Mouse (Mus musculus): ENCODE results near the gene Prnd. TPM values are rescaled to one million over a fixed set of nuclear protein-coding genes. Genes with fewer than 3 reads are reported as not detected.

Gene Prnd
- 14.6 and 16.0 TPM in 2 replicates for polyA plus RNA-seq (2014; fragmentation: Nextera tagmentation; extraction: Ambion mirVana)

GRCm38 (mm10) chr2:131950598-131951095, at the start of gene Prnd:
TSS of gene Prnd (plus strand) at chr2:131950861.
- no peak within 1 kb of the TSS for H3K4me3 ChIP-seq (ENCODE audit: low read depth, low read length)

GRCm38 (mm10) chr2:131902423-131902822, 48.2 kb upstream of the Prnd start:
- Histone ChIP-seq H3K27me3 (ENCODE audit: control insufficient read depth, insufficient read depth, low read length) (no peaks in the 10 kb centered on the region), H3K4me1 (ENCODE audit: control insufficient read depth, insufficient read depth, low read length) (no peaks in the 10 kb centered on the region), H3K9me3 (ENCODE audit: control insufficient read depth, low read length) (no peaks in the 10 kb centered on the region), H3K4me3 (ENCODE audit: low read depth, low read length) (no peak overlapping the region), H3K9ac (ENCODE audit: low read length) (no peak overlapping the region), H3K4me2 (ENCODE audit: low read depth, severe bottlenecking) (no peak overlapping the region), H3K27ac (replicated peaks; ENCODE audit: low read depth, low read length) (no peak overlapping the region), H3K36me3 (ENCODE audit: control insufficient read depth, insufficient read depth, low read length) (no peaks in the 10 kb centered on the region)
- 39% methylated on average over 2 of the region's 3 CpGs for WGBS
- no peak for ATAC-seq (ENCODE audit: insufficient number of reproducible peaks, low FRiP score, low TSS enrichment, low read depth)
- DNase-seq (ENCODE audit: low spot score), result no peak

More at GRCm38 (mm10) chr2:131950598-131951095, at the start of gene Prnd:
- peaks cover 17% of the 10 kb centered on the region for H3K27me3 ChIP-seq (ENCODE audit: control insufficient read depth, insufficient read depth, low read length)
- WGBS, result 2% methylated on average over 11 of the region's 11 CpGs
- no peak for DNase-seq (ENCODE audit: low spot score)
- H3K9ac ChIP-seq (ENCODE audit: low read length), result no peak within 1 kb of the TSS
- 0 out of 2 replicates have a peak within 1 kb of the TSS, but pooled peaks have one; percentile 12 for H3K4me2 ChIP-seq (ENCODE audit: low read depth, severe bottlenecking)
- H3K36me3 ChIP-seq (ENCODE audit: control insufficient read depth, insufficient read depth, low read length), result no peaks in the 10 kb centered on the region
- H3K27ac ChIP-seq (replicated peaks; ENCODE audit: low read depth, low read length), result no peak within 1 kb of the TSS
- H3K4me1 ChIP-seq (ENCODE audit: control insufficient read depth, insufficient read depth, low read length), result peaks cover 10% of the 10 kb centered on the region
- ATAC-seq (ENCODE audit: insufficient number of reproducible peaks, low FRiP score, low TSS enrichment, low read depth), result no peak
- H3K9me3 ChIP-seq (ENCODE audit: control insufficient read depth, low read length), result no peaks in the 10 kb centered on the region

GRCm38 (mm10) chr2:131902867-131903266, 47.8 kb upstream of the Prnd start:
- Histone ChIP-seq H3K9me3 (ENCODE audit: control insufficient read depth, low read length) (no peaks in the 10 kb centered on the region), H3K36me3 (ENCODE audit: control insufficient read depth, insufficient read depth, low read length) (no peaks in the 10 kb centered on the region), H3K4me2 (ENCODE audit: low read depth, severe bottlenecking) (no peak overlapping the region), H3K4me1 (ENCODE audit: control insufficient read depth, insufficient read depth, low read length) (no peaks in the 10 kb centered on the region), H3K4me3 (ENCODE audit: low read depth, low read length) (no peak overlapping the region), H3K27me3 (ENCODE audit: control insufficient read depth, insufficient read depth, low read length) (no peaks in the 10 kb centered on the region), H3K27ac (replicated peaks; ENCODE audit: low read depth, low read length) (no peak overlapping the region), H3K9ac (ENCODE audit: low read length) (no peak overlapping the region)
- DNase-seq (ENCODE audit: low spot score) (no peak), ATAC-seq (ENCODE audit: insufficient number of reproducible peaks, low FRiP score, low TSS enrichment, low read depth) (no peak)
- 36% methylated on average over 8 of the region's 8 CpGs for WGBS

- Histone ChIP-seq H3K4me2 (ENCODE audit: low read depth, severe bottlenecking) (no peak overlapping the region), H3K9me3 (ENCODE audit: control insufficient read depth, low read length) (no peaks in the 10 kb centered on the region), H3K4me3 (ENCODE audit: low read depth, low read length) (no peak overlapping the region), H3K27me3 (ENCODE audit: control insufficient read depth, insufficient read depth, low read length) (no peaks in the 10 kb centered on the region), H3K36me3 (ENCODE audit: control insufficient read depth, insufficient read depth, low read length) (no peaks in the 10 kb centered on the region), H3K4me1 (ENCODE audit: control insufficient read depth, insufficient read depth, low read length) (no peaks in the 10 kb centered on the region), H3K9ac (ENCODE audit: low read length) (no peak overlapping the region), H3K27ac (replicated peaks; ENCODE audit: low read depth, low read length) (no peak overlapping the region)
- no peak for ATAC-seq (ENCODE audit: insufficient number of reproducible peaks, low FRiP score, low TSS enrichment, low read depth)
- DNase-seq (ENCODE audit: low spot score), result no peak
- 54% methylated on average over 5 of the region's 5 CpGs for WGBS
Observed at GRCm38 (mm10) chr2:131905025-131905424, 45.6 kb upstream of the Prnd start.

- no peaks in the 10 kb centered on the region for H3K9me3 ChIP-seq (ENCODE audit: control insufficient read depth, low read length)
- H3K9ac ChIP-seq (ENCODE audit: low read length), result no peak overlapping the region
- ATAC-seq (ENCODE audit: insufficient number of reproducible peaks, low FRiP score, low TSS enrichment, low read depth) (no peak), DNase-seq (ENCODE audit: low spot score) (no peak)
- no peak overlapping the region for H3K4me2 ChIP-seq (ENCODE audit: low read depth, severe bottlenecking)
- H3K4me3 ChIP-seq (ENCODE audit: low read depth, low read length), result no peak overlapping the region
- no peaks in the 10 kb centered on the region for H3K36me3 ChIP-seq (ENCODE audit: control insufficient read depth, insufficient read depth, low read length)
- 51% methylated on average over 6 of the region's 6 CpGs for WGBS
- no peak overlapping the region for H3K27ac ChIP-seq (replicated peaks; ENCODE audit: low read depth, low read length)
- peaks cover 2% of the 10 kb centered on the region; the same call in 1 of the 2 replicates for H3K4me1 ChIP-seq (ENCODE audit: control insufficient read depth, insufficient read depth, low read length)
- H3K27me3 ChIP-seq (ENCODE audit: control insufficient read depth, insufficient read depth, low read length), result no peaks in the 10 kb centered on the region
Observed at GRCm38 (mm10) chr2:131905776-131906175, 44.9 kb upstream of the Prnd start.

- H3K27me3 ChIP-seq (ENCODE audit: control insufficient read depth, insufficient read depth, low read length), result no peaks in the 10 kb centered on the region
- WGBS, result 86% methylated on average over 3 of the region's 3 CpGs
Observed at GRCm38 (mm10) chr2:131906266-131906665, 44.4 kb upstream of the Prnd start.

GRCm38 (mm10) chr2:131906846-131907245, 43.8 kb upstream of the Prnd start:
- Histone ChIP-seq H3K4me2 (ENCODE audit: low read depth, severe bottlenecking) (no peak overlapping the region), H3K36me3 (ENCODE audit: control insufficient read depth, insufficient read depth, low read length) (no peaks in the 10 kb centered on the region), H3K4me3 (ENCODE audit: low read depth, low read length) (no peak overlapping the region), H3K9me3 (ENCODE audit: control insufficient read depth, low read length) (no peaks in the 10 kb centered on the region), H3K4me1 (ENCODE audit: control insufficient read depth, insufficient read depth, low read length) (peaks cover 2% of the 10 kb centered on the region; the same call in 1 of the 2 replicates), H3K27ac (replicated peaks; ENCODE audit: low read depth, low read length) (no peak overlapping the region), H3K9ac (ENCODE audit: low read length) (no peak overlapping the region), H3K27me3 (ENCODE audit: control insufficient read depth, insufficient read depth, low read length) (no peaks in the 10 kb centered on the region)
- ATAC-seq (ENCODE audit: insufficient number of reproducible peaks, low FRiP score, low TSS enrichment, low read depth), result no peak
- 73% methylated on average over 1 of the region's 1 CpGs for WGBS
- DNase-seq (ENCODE audit: low spot score), result no peak

More at GRCm38 (mm10) chr2:131906266-131906665, 44.4 kb upstream of the Prnd start:
- Histone ChIP-seq H3K36me3 (ENCODE audit: control insufficient read depth, insufficient read depth, low read length) (no peaks in the 10 kb centered on the region), H3K4me1 (ENCODE audit: control insufficient read depth, insufficient read depth, low read length) (peaks cover 2% of the 10 kb centered on the region; the same call in 1 of the 2 replicates), H3K9me3 (ENCODE audit: control insufficient read depth, low read length) (no peaks in the 10 kb centered on the region), H3K9ac (ENCODE audit: low read length) (no peak overlapping the region), H3K4me3 (ENCODE audit: low read depth, low read length) (no peak overlapping the region), H3K27ac (replicated peaks; ENCODE audit: low read depth, low read length) (no peak overlapping the region), H3K4me2 (ENCODE audit: low read depth, severe bottlenecking) (no peak overlapping the region)
- ATAC-seq (ENCODE audit: insufficient number of reproducible peaks, low FRiP score, low TSS enrichment, low read depth), result no peak
- no peak for DNase-seq (ENCODE audit: low spot score)

GRCm38 (mm10) chr2:131907311-131907710, 43.4 kb upstream of the Prnd start:
- no peaks in the 10 kb centered on the region for H3K27me3 ChIP-seq (ENCODE audit: control insufficient read depth, insufficient read depth, low read length)
- H3K9me3 ChIP-seq (ENCODE audit: control insufficient read depth, low read length), result no peaks in the 10 kb centered on the region
- H3K4me1 ChIP-seq (ENCODE audit: control insufficient read depth, insufficient read depth, low read length), result peaks cover 2% of the 10 kb centered on the region; the same call in 1 of the 2 replicates
- H3K4me3 ChIP-seq (ENCODE audit: low read depth, low read length), result no peak overlapping the region
- no peak overlapping the region for H3K4me2 ChIP-seq (ENCODE audit: low read depth, severe bottlenecking)
- DNase-seq (ENCODE audit: low spot score), result no peak
- H3K9ac ChIP-seq (ENCODE audit: low read length), result no peak overlapping the region
- H3K36me3 ChIP-seq (ENCODE audit: control insufficient read depth, insufficient read depth, low read length), result no peaks in the 10 kb centered on the region
- WGBS, result 81% methylated on average over 5 of the region's 5 CpGs
- ATAC-seq (ENCODE audit: insufficient number of reproducible peaks, low FRiP score, low TSS enrichment, low read depth), result no peak
- H3K27ac ChIP-seq (replicated peaks; ENCODE audit: low read depth, low read length), result no peak overlapping the region

Measured in limb, embryonic 11.5 days (tissue).